Mouse (Mus musculus): ENCODE data around the gene Akna.

DNA sequence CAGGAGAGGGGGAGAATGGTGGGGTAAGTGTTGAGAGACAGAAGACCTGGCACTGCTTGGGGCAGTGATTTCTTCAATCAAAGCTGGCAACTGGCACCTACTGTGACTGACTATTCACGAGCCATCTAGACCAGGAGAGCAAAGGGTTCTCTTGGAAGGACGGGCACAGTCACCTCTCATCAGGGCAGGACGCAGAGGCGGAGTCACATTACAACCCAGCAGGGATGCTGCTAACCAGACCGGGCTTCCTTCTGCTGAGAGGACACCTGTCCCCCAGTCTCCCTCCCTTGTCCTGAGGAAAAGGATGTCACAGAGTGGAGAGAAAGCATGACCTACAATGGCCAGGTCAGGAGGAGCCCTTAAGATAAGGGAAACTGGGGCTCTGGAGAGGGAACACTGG, 20.7 kb upstream of the Akna start:
- TF ChIP-seq MAX (IDR thresholded peaks at IDR 0.05; ENCODE audit: low read depth) = no peak
- TF ChIP-seq MYOG (IDR thresholded peaks at IDR 0.05; ENCODE audit: control insufficient read depth in 1 of 3, insufficient read depth in 1 of 3, insufficient read length in 2 of 3, low read depth in 2 of 3) = no peak
- no peak for TF ChIP-seq POLR2A (IDR thresholded peaks at IDR 0.05; ENCODE audit: insufficient read length, low read depth)
- no peak for TF ChIP-seq SRF (IDR thresholded peaks at IDR 0.05; ENCODE audit: control insufficient read depth, insufficient read length, low read depth)
- no peak for TF ChIP-seq CEBPB (IDR thresholded peaks at IDR 0.05; ENCODE audit: insufficient read depth, poor library complexity, severe bottlenecking)
- no peak for TF ChIP-seq POLR2AphosphoS2 (IDR thresholded peaks at IDR 0.05; ENCODE audit: insufficient read length, low read depth)
- TF ChIP-seq REST (IDR thresholded peaks at IDR 0.05; ENCODE audit: insufficient read depth, insufficient read length) = no peak
- no peak for TF ChIP-seq MYOD1 (IDR thresholded peaks at IDR 0.05; ENCODE audit: control insufficient read depth in 1 of 3, insufficient read length in 2 of 3, low read depth in 2 of 3)
- TF ChIP-seq TCF3 (IDR thresholded peaks at IDR 0.05; ENCODE audit: insufficient read length, low read depth) = no peak
